Mouse (Mus musculus): ENCODE measurements around the gene Otub2. TPM values are rescaled to one million over a fixed set of nuclear protein-coding genes. Genes with fewer than 3 reads are reported as not detected.
"Not testable (repeated sequence)": the region's sequence is repeated elsewhere in the genome, so short reads cannot be mapped to it uniquely, and the experiment has no call there.

Gene Otub2
- total RNA-seq, 2 experiments from 2014 or later = 17.4 to 17.7 TPM

DNA sequence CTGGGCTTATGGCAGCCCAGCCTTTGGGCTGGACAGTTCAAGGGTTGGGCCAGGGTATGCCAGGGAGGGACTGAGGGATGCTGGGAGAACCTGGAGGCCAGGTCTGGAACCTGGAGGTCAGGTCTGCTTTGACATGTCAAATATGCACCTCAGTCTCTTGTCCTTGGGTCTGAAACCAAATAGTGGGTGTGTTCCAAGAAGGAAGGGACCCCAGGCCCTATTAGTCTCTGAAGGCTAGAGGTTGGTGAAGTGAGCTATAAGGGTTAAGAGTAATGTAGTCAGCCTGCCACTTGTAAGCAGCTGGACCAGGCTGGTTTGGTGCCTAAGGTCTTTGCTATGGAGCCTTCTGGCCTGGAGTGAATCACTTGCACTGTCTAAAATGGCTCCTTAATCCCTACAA lies 46.4 kb downstream of the Otub2 start:
- intact Hi-C loops (cut with DNase I) = no loop called here
- no peak for DNase-seq

GRCm38 (mm10) chr12:103437601-103438000 lies 49.1 kb downstream of the Otub2 start:
- no peak for DNase-seq
- intact Hi-C loops (cut with DNase I) = no loop called here

DNA sequence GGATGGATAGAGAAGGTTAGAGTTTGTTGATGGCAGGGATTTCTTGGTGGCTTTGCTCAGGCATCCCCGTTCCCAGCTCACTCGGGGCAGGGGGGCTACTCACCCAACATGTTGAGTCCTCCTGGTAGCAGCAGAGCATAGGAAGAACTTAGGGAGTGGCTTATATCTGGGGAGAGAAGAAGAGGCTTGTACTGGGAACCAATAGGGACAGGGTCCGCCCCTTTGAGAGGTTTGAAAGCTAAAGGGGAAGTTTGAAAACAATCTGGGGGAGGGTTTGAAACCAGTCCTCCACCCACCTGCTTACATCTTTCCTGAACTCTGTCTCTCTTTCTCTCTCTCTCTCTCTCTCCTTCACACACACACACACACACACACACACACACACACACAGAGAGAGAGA lies 55.0 kb downstream of the Otub2 start, which contains the start of gene Ifi27l2a:
Gene Ifi27l2a, minus strand, starts transcription at position 157 of the 400 bp plus-strand sequence.
- no peak for DNase-seq
- intact Hi-C loops (cut with DNase I) = no loop called here

DNA sequence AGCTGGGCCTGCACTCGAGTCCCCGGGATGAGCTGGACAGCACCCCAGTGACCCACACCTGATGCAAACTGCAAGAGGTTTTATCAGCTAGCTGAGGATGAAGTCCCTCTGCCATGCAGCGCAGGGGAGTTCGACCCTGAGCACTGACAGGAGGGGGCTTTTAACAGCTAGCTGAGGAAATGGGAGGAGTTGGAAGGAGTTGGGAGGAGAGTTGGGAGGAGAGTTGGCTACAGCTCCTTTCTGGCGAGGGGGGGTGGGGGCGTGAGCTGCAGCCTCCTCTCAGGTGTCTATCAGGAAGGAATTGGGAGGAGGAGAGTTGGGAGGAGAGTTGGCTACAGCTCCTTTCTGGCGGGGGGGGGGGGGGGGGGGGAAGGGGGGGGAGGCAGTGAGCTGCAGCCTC lies 55.8 kb downstream of the Otub2 start:
- DNase-seq; intact Hi-C loops (cut with DNase I): not testable (repeated sequence)

DNA sequence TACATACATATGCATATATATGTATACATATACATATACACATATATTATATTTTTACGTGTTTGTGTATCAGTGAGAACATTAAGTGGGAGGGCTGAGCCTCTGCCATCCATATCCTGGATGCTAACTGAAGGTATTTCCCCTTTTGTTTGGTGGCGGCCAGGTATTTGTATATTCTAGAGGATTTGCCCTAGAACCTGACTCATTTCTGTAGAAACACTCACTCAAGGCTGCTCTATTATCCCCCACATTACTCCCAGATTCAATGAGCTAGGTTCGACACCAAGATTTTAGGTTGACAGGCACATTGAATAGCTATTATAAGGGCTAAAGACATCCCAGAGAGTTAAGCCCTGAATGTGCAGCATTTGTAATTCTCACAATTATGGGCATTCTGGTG lies 56.6 kb downstream of the Otub2 start:
- intact Hi-C loops (cut with DNase I) = no loop called here
- DNase-seq = no peak

GRCm38 (mm10) chr12:103453361-103453760 lies 64.9 kb downstream of the Otub2 start:
- intact Hi-C loops (cut with DNase I) = no loop called here

More at GRCm38 (mm10) chr12:103453361-103453760, 64.9 kb downstream of the Otub2 start:
- DNase-seq = no peak

Other genes starting within 250 kb of the Otub2 start
- gene Prima1, start 146.5 kb upstream of the Otub2 start, total RNA-seq (2021) = 1 to 10 TPM in 1 of 2 experiments, under 1 TPM in 1; 0.62 to 1.8 TPM
- gene Fam181a, start 77.7 kb upstream of the Otub2 start, total RNA-seq (2021) = 1 to 10 TPM; 4.9 to 7.0 TPM
- gene Asb2, start 32.7 kb upstream of the Otub2 start, total RNA-seq (2021) = 1 to 10 TPM; 1.4 to 1.8 TPM
- gene 9330161L09Rik, start 19.1 kb downstream of the Otub2 start, total RNA-seq (2021) = 1 to 10 TPM; 2.6 to 5.7 TPM
- 100 to 1,000 TPM; 123 to 143 TPM for gene Ddx24, start 37.1 kb downstream of the Otub2 start, total RNA-seq (2021)
- gene Ifi27, start 45.5 kb downstream of the Otub2 start, total RNA-seq (2021) = 10 to 100 TPM; 19.2 to 23.7 TPM
- gene Ifi27l2a, start 55.0 kb downstream of the Otub2 start, total RNA-seq (2021) = 1 to 10 TPM; 1.6 to 2.1 TPM
- gene Ifi27l2b, start 68.5 kb downstream of the Otub2 start, total RNA-seq (2021) = not detected
- 1 to 10 TPM; 7.2 to 8.1 TPM for gene Ppp4r4, start 143.6 kb downstream of the Otub2 start, total RNA-seq (2021)
- not detected for gene Serpina10, start 242.8 kb downstream of the Otub2 start, total RNA-seq (2021)